Mouse (Mus musculus): ENCODE results near the gene Ugt1a5.
"Not testable (repeated sequence)": the region's sequence is repeated elsewhere in the genome, so short reads cannot be mapped to it uniquely, and the experiment has no call there.

GRCm38 (mm10) chr1:88135229-88135904 lies 30.4 kb upstream of the Ugt1a5 start:
- TF ChIP-seq GATA1 (IDR thresholded peaks at IDR 0.05; ENCODE audit: borderline replicate concordance, low read length); FLI1 (IDR thresholded peaks at IDR 0.05; ENCODE audit: low read length): not testable (repeated sequence)

All from megakaryocyte, embryonic 14.5 days (primary cell).